Mouse (Mus musculus): ENCODE measurements around the gene Pdzrn3. TPM values are rescaled to one million over a fixed set of nuclear protein-coding genes. Genes with fewer than 3 reads are reported as not detected.

Pdzrn3 gene
- polyA plus RNA-seq, 1 experiment = 13.8 TPM

- TF ChIP-seq MYOG (IDR thresholded peaks at IDR 0.05; ENCODE audit: control insufficient read depth in 1 of 3, insufficient read depth in 1 of 3, insufficient read length in 2 of 3, low read depth in 2 of 3) (no peak), REST (IDR thresholded peaks at IDR 0.05; ENCODE audit: insufficient read depth, insufficient read length) (no peak), USF1 (IDR thresholded peaks at IDR 0.05; ENCODE audit: low read depth) (no peak), MYOD1 (IDR thresholded peaks at IDR 0.05; ENCODE audit: control insufficient read depth in 1 of 3, insufficient read length in 2 of 3, low read depth in 2 of 3) (no peak), CEBPB (IDR thresholded peaks at IDR 0.05; ENCODE audit: insufficient read depth, poor library complexity, severe bottlenecking) (no peak), SRF (IDR thresholded peaks at IDR 0.05; ENCODE audit: control insufficient read depth, insufficient read length, low read depth) (no peak), TCF12 (IDR thresholded peaks at IDR 0.05; ENCODE audit: insufficient read depth, poor library complexity, severe bottlenecking) (no peak), TCF3 (IDR thresholded peaks at IDR 0.05; ENCODE audit: insufficient read length, low read depth) (no peak), POLR2AphosphoS2 (IDR thresholded peaks at IDR 0.05; ENCODE audit: insufficient read length, low read depth) (no peak), POLR2A (IDR thresholded peaks at IDR 0.05; ENCODE audit: insufficient read length, low read depth) (no peak), MAX (IDR thresholded peaks at IDR 0.05; ENCODE audit: low read depth) (no peak)
- Histone ChIP-seq H3K36me3 (ENCODE audit: control insufficient read depth, insufficient read depth) (no peaks in the 10 kb centered on the region), H3K79me2 (ENCODE audit: control insufficient read depth, insufficient read depth) (peaks cover 42% of the 10 kb centered on the region), H3K4me3 (peak overlapping the region; percentile 33), H3K27me3 (ENCODE audit: control insufficient read depth, insufficient read depth, insufficient read length) (no peaks in the 10 kb centered on the region), H3K4me2 (ENCODE audit: low read depth) (peak overlapping the region; percentile 99), H3ac (ENCODE audit: control insufficient read depth, insufficient read length) (no peak overlapping the region)
Observed at GRCm38 (mm10) chr6:101376049-101376448, 1.6 kb downstream of the Pdzrn3 start.

DNA sequence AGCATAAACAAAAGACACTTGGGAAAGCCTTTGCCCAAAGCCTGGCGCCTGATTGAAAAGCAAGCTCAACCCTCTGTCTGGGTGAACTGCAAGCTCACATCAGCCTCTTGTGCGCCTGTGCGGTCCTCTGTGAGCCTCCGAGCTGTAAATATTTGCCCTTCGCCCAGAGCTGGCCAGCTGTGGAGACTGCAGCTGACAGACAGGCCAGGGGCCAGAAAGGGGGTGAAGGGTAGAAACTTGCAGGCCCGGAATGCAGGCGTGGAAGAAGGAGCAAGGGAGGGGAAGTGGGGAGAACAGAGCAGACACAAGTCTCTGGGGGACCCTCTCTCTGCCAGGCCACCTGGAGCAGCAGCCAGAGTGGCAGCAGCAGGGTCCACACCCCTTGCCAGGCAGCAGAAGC, 3.0 kb downstream of the Pdzrn3 start:
- H3K4me3 ChIP-seq = peak overlapping the region; percentile 33
- peak overlapping the region; percentile 72 for H3K4me2 ChIP-seq (ENCODE audit: low read depth)
- H3ac ChIP-seq (ENCODE audit: control insufficient read depth, insufficient read length) = no peak overlapping the region
- H3K79me2 ChIP-seq (ENCODE audit: control insufficient read depth, insufficient read depth) = peaks cover 55% of the 10 kb centered on the region
- H3K27me3 ChIP-seq (ENCODE audit: control insufficient read depth, insufficient read depth, insufficient read length) = no peaks in the 10 kb centered on the region
- peaks cover 3% of the 10 kb centered on the region for H3K36me3 ChIP-seq (ENCODE audit: control insufficient read depth, insufficient read depth)
- peak in 2 of 3 experiments; percentile 13 to 37 for TF ChIP-seq MYOG (IDR thresholded peaks at IDR 0.05; ENCODE audit: control insufficient read depth in 1 of 3, insufficient read depth in 1 of 3, insufficient read length in 2 of 3, low read depth in 2 of 3)
- TF ChIP-seq REST (IDR thresholded peaks at IDR 0.05; ENCODE audit: insufficient read depth, insufficient read length) = no peak
- TF ChIP-seq MYOD1 (IDR thresholded peaks at IDR 0.05; ENCODE audit: control insufficient read depth in 1 of 3, insufficient read length in 2 of 3, low read depth in 2 of 3) = peak in 2 of 3 experiments; percentile 9 to 41

GRCm38 (mm10) chr6:101374186-101374585, 3.5 kb downstream of the Pdzrn3 start:
- Histone ChIP-seq H3K36me3 (ENCODE audit: control insufficient read depth, insufficient read depth) (peaks cover 3% of the 10 kb centered on the region), H3K4me2 (ENCODE audit: low read depth) (peak overlapping the region; percentile 72), H3K27me3 (ENCODE audit: control insufficient read depth, insufficient read depth, insufficient read length) (no peaks in the 10 kb centered on the region), H3K79me2 (ENCODE audit: control insufficient read depth, insufficient read depth) (peaks cover 61% of the 10 kb centered on the region), H3ac (ENCODE audit: control insufficient read depth, insufficient read length) (no peak overlapping the region), H3K4me3 (no peak overlapping the region)
- TF ChIP-seq SRF (IDR thresholded peaks at IDR 0.05; ENCODE audit: control insufficient read depth, insufficient read length, low read depth) (no peak), POLR2A (IDR thresholded peaks at IDR 0.05; ENCODE audit: insufficient read length, low read depth) (no peak), MYOD1 (IDR thresholded peaks at IDR 0.05; ENCODE audit: control insufficient read depth in 1 of 3, insufficient read length in 2 of 3, low read depth in 2 of 3) (no peak), TCF12 (IDR thresholded peaks at IDR 0.05; ENCODE audit: insufficient read depth, poor library complexity, severe bottlenecking) (no peak), TCF3 (IDR thresholded peaks at IDR 0.05; ENCODE audit: insufficient read length, low read depth) (no peak), MAX (IDR thresholded peaks at IDR 0.05; ENCODE audit: low read depth) (no peak), CEBPB (IDR thresholded peaks at IDR 0.05; ENCODE audit: insufficient read depth, poor library complexity, severe bottlenecking) (no peak), REST (IDR thresholded peaks at IDR 0.05; ENCODE audit: insufficient read depth, insufficient read length) (no peak), POLR2AphosphoS2 (IDR thresholded peaks at IDR 0.05; ENCODE audit: insufficient read length, low read depth) (no peak), USF1 (IDR thresholded peaks at IDR 0.05; ENCODE audit: low read depth) (no peak), E2F4 (IDR thresholded peaks at IDR 0.05; ENCODE audit: insufficient read depth) (no peak), MYOG (IDR thresholded peaks at IDR 0.05; ENCODE audit: control insufficient read depth in 1 of 3, insufficient read depth in 1 of 3, insufficient read length in 2 of 3, low read depth in 2 of 3) (no peak)

DNA sequence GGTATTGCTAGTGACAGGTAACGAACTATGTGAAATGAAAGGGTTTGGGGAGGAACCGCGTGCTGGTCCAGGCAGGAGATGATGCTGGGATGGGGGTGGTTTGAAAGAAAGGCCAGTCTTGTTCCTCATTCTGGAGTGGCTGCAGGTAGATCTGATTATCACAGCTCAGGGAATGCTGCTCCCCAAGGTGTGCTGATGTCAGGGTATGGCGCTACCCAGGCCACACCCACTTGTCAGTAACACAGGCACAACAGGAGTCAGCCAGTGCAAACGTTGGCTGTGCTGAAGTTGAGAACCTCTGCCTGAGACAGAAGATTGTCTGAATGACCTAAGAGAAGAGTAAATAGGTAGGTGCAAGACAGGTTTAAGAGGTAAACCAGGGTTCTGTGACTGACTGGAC, 4.7 kb downstream of the Pdzrn3 start:
- no peak overlapping the region for H3K4me3 ChIP-seq
- no peak for TF ChIP-seq E2F4 (IDR thresholded peaks at IDR 0.05; ENCODE audit: insufficient read depth)
- TF ChIP-seq POLR2A (IDR thresholded peaks at IDR 0.05; ENCODE audit: insufficient read length, low read depth) = no peak
- TF ChIP-seq TCF12 (IDR thresholded peaks at IDR 0.05; ENCODE audit: insufficient read depth, poor library complexity, severe bottlenecking) = no peak
- no peak for TF ChIP-seq MYOD1 (IDR thresholded peaks at IDR 0.05; ENCODE audit: control insufficient read depth in 1 of 3, insufficient read length in 2 of 3, low read depth in 2 of 3)
- TF ChIP-seq POLR2AphosphoS2 (IDR thresholded peaks at IDR 0.05; ENCODE audit: insufficient read length, low read depth) = no peak
- no peak for TF ChIP-seq USF1 (IDR thresholded peaks at IDR 0.05; ENCODE audit: low read depth)
- TF ChIP-seq SRF (IDR thresholded peaks at IDR 0.05; ENCODE audit: control insufficient read depth, insufficient read length, low read depth) = no peak
- TF ChIP-seq REST (IDR thresholded peaks at IDR 0.05; ENCODE audit: insufficient read depth, insufficient read length) = no peak
- no peak for TF ChIP-seq TCF3 (IDR thresholded peaks at IDR 0.05; ENCODE audit: insufficient read length, low read depth)
- no peak for TF ChIP-seq MYOG (IDR thresholded peaks at IDR 0.05; ENCODE audit: control insufficient read depth in 1 of 3, insufficient read depth in 1 of 3, insufficient read length in 2 of 3, low read depth in 2 of 3)
- TF ChIP-seq CEBPB (IDR thresholded peaks at IDR 0.05; ENCODE audit: insufficient read depth, poor library complexity, severe bottlenecking) = no peak
- TF ChIP-seq MAX (IDR thresholded peaks at IDR 0.05; ENCODE audit: low read depth) = no peak
- no peak overlapping the region for H3K4me2 ChIP-seq (ENCODE audit: low read depth)
- H3K79me2 ChIP-seq (ENCODE audit: control insufficient read depth, insufficient read depth) = peaks cover 71% of the 10 kb centered on the region
- peaks cover 3% of the 10 kb centered on the region for H3K36me3 ChIP-seq (ENCODE audit: control insufficient read depth, insufficient read depth)
- H3ac ChIP-seq (ENCODE audit: control insufficient read depth, insufficient read length) = no peak overlapping the region
- H3K27me3 ChIP-seq (ENCODE audit: control insufficient read depth, insufficient read depth, insufficient read length) = no peaks in the 10 kb centered on the region
